Mouse (Mus musculus) A20 (cell line): ENCODE results near the gene Glp2r.

Experiments
- DNase-seq: peaks from one replicate; pipeline ENCODE4 v3.0.0-alpha.2; 2011; ENCODE audit warnings: low read depth, low spot score

The Glp2r gene

DNA sequence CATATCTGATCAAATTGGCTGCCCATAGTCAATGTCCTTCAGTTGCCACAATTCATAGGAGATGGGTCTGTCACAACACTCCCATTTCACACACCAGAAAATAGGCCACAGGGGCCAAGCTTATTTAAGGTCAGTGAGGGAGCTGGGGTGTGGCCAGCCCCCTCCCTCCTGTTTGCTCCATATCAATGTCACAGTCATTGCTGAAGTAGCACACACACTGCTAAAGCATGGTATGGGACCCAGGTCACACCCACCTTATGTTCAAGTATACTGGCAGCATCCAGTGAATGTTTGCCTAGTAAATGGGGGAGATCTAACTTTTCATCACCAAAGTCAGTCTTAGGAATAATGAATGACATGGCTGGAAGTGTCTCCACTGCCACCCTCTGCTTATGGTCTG is 42.2 kb downstream of the Glp2r start:
- DNase-seq: no peak

DNA sequence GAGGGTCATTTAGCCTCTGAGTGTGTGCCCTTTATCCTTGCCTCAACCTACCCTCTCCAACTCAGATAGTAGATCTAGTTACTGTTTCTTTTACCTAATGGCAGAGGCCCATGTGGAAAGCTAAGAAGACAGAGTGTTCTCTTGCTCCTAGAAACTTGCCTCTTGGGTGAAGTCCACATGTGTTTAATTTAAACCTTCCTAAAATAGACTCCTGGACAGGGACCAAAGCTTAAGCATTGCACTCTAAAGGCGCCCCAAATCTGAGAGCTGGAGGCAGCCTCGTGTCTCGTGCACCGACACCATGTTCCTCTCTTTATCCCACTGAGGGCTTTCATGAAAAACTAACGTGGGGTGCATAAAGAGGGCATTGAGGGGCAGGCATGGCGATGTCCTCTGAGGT is 43.9 kb downstream of the Glp2r start:
- DNase-seq: no peak

DNA sequence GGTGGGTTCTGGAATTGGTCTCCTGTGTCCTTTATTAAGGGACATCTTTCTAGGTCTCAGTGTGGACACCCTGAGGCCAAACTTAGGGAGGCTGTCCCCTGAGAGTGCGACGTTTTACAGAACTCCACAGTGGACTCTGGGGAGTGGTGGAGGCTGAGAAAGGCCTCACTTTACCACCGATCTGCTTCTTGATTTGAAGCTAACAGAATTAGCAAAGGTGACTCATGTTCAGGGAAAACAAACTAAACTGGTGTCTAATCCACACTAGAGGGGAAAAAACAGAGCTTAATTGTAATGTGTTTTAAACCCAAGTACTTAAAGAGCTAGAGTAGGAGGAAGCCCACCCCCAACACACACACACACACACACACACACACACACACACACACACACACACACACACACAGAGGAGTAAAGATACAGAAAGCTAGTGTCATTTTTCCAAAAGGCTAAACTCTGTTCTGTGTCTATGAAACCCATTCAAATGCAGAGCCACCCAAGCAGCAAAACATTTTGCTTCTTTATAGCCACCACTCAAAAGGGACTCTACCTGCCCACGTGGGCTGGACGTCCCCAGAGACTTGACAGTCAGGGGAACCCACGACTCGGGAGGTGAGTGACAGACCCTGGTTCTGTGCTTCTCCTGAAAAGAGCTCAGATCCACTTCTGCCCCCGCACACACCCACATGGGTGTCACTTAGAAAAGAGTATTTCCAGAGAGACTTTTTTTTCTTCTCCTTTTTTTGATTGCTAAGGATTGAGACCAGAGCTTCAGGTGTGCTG is 47.5 kb downstream of the Glp2r start:
- DNase-seq: peak; percentile 37

DNA sequence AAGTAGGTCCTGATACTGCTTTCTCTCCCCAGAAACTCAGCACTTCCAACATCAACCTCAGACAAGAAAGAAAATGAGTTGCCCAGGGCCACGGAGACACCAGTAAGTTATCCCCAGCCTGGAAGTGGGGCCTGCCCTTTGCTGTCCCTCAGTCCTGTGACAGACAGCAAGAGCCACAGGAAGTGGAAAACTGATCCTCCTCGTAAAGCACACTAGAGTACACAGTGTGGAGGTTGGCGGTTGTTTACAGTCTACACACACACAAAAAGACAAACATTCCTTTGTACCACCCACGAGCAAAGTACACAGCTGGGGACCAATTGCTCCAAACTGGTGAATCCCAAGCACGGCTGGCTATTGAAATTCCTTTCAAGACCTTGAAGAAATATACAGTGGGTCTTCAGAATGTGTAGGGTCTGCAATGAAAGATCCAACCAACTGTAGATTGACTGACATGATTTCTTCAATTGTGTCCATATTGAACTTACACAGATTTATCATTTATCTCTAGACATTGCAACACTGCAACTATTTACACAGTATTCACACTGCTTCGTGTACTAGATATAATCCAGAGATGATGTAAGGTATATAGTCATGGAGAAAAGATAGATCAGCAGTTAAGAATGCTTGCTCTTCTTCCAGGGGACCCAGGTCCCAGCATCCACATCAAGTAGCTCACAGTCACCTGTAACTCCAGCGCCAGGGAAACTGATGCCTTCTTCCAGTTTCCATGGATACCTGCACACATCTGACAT is 48.4 kb downstream of the Glp2r start:
- DNase-seq: no peak

DNA sequence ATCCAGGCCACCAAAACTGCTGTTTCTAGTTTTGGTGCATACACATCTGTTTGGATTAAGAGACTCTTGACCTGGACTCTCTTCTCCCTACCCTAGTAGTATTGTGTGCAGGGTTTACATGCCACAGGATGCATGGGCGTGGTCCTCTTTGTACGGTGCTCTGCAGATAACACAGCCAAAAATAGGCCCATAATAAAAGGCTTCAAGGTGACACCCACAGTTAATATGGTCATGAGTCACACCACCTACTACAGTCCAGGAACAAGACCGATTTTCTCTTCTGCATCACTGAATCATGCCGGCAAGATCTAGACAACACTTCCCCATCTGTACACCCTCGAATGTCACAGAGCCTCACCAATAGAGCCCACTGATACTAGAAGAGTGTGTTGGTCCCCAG is 49.5 kb downstream of the Glp2r start:
- DNase-seq: peak; percentile 43

DNA sequence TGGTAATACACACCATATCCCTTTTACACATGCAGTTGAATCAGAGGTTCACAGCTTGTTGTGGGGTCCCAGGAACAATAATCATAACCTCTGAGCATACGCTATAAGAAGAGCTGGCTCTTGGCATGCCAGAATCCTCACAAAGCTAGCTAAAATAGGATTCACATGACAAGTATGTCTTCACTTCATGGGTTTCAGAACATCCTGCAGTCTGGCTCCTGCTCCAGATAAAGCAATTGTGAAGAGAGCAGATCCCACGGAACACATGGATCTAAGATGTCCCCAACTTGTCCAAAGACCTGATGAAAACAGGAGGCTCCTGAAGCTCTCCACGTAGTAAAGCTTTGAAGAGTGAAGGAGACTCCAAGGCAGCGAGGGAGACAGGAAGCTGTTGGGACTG is 55.6 kb downstream of the Glp2r start:
- no peak for DNase-seq

DNA sequence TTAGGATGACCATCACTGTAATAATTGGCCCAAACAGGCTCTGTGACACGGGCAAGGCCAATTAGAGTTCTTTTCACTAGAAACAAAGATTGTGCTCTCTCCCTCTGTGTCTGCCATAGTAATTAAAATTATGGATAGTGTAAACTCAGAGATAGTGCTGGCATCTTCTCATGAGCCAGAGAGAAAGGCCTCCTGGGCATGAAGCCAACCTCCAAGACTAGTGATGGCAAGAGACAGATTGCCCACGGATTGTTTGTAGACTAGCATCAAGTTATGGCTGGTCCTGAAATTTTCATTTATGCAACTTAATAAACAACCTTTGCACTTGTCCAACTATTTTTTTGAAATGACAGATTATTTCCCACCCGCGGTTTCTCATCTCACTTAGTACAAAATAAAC is 58.0 kb downstream of the Glp2r start:
- no peak for DNase-seq

DNA sequence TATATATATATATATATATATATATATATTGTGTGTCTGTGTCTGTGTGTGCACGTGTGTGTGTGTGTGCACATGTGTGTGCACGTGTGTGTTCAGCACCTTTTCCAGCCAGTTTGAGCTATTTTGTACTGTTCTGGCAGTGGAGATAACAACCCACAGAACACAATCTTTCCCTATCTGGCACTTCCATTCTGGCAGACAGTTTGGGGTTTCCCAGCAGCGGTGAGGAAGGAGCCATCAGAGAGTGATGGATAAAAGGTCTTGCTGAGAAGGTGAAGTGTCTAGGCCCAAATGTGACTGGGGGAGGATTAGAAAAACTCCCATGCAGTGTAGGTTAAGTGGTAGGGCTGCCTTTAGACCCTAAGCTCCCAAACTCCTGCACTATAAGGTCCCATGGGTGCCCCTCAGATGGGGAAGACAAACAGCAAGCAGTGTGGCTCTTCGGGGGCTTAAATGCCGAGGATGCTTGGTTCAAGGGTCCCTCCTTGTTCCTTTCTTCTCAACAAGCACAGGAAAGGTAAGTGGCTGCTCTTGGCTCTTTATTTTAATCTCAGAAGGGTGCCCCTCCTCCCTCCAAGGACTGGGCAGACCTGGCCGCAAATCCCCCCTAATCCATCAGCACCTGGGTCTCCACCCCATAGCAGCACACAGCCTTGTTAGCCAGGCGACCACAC is 76.1 kb downstream of the Glp2r start, which contains the start of gene Rcvrn:
Rcvrn (plus strand) TSS at position 624 of the 674 bp plus-strand sequence.
- no peak for DNase-seq

DNA sequence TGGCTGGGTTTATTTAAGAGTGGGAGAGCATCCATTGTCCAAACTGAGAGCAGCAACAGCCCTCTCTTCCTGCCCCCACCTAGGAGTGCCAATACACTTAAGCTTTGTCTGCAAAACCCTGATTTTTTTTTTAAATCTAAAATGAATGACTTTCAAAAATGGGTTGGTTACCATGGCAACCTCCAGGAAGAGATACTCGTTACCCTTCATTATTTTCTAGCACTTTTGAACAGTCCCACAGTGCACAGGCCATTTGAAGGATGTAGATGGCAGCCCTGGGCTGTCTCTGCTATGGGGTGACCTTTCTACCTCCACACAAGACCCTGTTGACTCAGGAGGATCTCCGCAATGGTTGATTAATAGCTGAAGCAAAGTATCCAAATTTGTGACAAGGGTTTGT is 84.8 kb downstream of the Glp2r start:
- DNase-seq: no peak

DNA sequence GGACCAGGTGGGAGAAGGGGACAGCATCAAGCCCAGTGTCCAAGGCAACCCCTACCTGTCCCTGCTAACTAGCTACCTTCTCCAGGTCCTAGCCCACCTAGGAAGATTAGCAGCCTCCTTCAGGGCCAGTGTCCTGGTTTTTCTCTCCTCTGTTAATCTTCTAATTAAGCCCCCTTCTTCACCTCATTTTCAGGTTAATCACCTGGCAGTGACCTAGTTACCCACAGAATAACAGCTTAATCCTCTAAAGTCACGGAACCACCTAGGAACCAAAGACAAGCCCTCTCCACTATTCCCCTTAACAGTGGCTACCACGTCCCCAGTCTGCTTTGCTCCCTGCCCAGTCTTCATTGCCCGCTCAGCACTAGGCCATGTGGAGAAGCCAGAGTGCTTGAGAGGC is 89.1 kb downstream of the Glp2r start:
- DNase-seq: no peak

DNA sequence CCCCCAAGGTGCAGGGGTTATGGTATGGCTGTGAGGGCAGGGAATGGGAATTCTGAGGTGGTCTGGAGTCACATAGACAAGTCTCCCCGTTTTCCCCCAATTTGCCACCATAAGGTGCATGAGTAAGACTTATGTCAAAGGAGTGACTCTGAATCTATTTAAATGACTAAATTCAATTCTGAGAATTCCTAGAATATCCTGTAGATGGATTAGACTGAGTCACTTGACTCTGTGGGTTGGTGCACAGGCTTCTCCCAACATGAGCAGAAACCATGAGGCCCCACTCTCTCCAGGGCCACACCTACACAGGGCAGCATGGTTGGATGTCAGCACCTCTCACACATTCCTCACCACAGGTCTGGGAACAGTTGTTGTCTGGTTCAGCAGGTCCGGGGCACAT is 91.0 kb downstream of the Glp2r start:
- DNase-seq: no peak

DNA sequence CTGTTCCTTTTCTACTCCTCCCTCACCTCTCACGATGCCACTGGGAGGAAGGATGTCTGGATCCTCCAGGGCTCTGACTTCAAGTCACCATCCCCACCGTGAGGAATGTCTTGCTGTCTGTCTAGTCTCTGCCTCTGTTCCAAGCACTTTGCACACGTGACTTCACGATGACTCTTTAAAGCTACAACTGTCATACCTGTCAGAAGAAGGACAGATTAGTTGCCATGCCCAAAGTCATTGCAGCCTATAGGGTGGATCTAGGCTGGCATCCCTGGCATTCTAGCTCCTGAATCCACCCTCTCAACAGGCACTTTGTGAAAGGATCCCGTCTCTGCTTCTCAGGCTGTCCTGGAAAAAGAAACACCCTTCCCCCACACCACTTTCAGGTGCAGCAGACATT is 91.7 kb downstream of the Glp2r start:
- DNase-seq: no peak

DNA sequence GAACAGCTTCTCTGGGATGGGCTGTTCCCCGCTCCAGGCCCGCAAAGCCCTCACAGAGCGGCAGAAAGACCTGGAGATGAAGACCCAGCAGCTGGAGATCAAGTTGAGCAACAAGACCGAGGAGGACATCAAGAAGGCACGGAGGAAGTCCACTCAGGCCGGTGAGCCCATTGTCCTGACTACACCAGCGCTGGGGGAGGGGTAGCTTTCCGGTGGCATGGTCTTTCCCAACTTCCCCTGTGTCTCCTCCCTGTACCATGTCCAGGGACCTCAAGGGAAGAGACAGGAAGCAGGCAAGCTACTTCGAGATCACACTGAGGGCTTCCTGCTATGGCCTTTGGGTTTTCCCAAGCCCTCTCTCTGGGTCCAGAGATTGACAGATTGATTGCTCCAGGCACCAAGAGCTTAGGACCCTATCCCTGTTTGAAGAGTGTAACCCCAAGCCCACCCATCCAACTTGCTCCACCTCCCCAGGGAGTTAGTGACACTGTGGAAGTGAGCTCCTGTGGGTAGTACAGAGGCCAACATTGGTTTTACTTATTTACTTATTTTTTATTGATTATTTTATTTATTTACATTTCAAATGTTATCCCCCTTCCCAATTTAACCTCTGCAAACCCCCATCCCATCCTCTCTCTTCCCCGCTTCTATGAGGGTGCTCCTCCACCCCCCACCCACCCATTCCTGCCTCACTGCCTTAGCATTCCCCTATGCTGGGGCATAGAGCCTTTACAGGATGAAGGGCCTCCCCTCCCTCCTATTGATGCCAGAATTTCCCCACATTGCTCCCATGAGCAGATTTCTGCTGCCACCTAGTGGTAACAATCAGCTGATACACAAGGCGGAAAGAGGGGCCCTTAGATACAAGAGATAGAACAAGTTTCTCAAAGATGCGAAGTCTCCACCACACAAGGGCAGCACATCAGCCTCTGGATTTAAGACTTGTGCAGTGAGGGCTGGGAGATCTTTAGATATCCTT is 95.1 kb downstream of the Glp2r start:
- DNase-seq: peak; percentile 56

DNA sequence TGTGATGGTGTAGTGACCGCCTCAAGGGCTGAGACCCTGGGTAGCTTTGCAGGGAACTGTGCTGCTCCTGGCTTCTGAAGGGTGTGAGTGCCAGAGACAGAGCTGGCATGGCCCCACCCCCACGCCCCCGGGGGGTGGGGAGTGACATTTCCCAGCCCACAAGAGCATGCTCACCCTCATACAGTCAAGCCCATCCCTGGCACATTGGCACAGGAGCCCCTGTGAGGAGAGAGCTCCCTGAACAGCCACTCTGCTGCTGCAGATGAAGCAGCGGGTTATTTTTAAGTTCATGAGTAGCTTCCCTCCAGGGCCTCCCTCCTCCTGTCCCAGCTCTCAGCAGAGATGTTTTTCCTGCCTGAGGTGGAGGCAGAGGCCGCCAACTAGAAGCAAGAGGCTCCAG is 98.8 kb downstream of the Glp2r start:
- DNase-seq: no peak

DNA sequence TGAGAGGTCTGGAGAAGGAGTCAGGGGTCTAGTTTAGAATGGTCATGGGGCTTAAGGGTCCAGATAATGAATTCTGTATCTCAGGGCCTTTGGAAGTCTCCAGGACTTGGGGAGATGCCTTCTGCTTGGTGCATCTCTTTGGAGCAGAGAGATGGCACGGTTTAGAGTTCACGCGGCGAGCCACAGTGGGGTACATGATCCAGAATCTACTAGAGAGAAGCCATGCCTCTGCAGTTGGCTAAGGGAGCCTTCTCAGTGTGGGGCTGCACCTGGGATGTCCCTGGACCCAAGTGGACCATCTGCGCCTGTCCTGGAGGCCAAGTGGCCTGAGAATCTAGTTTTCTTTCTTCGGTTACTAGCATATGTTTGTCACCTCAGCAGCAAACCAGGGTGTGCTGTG is 100.9 kb downstream of the Glp2r start:
- DNase-seq: no peak

DNA sequence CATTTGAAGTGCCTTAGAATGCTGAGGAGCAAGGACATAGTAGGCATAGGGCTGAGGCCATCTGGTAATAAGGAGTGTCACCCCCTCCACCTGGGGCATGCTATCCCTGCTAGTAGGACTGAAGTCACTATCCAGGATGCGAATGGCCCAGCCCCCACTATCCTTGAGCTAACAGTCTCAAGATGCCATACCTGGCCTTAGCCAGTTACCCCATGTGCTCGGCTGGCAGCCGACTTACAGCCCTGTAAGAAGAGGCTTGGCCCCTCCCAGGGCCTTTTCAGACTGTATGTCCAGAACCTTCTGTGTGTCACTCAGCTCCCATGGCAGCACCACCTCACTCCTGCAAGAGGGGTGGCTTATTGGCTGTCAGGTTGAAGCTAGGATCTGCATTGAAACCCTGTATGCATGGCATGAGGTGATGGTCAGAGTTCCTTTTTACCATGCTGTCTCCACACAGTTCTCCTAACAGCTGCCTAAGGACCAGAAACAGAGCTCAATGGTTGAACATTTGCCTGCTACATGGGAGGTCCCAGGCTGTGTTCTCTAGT is 102.4 kb downstream of the Glp2r start:
- no peak for DNase-seq

DNA sequence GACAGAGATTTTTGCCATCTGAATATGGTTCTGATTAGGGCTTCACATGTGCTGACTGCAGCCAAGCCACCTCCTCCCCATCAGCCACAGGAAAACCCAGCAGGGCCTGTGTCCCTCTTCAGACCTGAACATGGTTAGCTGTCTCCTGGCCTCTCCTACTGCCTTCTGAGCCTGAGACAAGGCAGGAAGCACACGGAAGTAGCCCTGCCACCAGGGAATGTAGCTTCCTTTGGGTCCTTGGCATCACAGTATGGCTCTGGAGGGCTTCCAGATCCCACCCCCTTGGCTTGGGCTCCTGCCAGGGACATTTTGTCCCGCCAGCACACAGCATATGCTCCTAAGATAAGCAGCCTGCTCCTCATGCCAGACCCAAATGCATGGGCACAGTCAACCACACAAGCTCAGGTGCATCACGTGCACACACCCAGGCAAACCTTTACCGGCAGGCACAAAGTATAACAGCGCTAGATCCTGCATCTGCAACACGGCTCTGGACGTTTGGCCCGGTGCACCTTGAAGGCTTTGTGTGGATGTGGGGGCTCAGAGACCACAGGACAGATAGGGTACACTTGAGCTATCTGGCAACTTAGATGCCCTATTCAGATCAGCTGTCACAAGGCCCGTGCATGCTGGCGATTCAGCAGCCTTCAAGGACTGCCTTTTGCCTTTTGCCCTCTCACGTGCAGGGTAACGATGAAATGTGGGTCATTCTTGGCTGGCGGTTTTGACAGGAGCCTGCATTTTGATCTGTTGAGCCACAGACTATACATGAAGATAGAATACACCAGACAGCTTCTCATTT is 103.2 kb downstream of the Glp2r start:
- DNase-seq: no peak

DNA sequence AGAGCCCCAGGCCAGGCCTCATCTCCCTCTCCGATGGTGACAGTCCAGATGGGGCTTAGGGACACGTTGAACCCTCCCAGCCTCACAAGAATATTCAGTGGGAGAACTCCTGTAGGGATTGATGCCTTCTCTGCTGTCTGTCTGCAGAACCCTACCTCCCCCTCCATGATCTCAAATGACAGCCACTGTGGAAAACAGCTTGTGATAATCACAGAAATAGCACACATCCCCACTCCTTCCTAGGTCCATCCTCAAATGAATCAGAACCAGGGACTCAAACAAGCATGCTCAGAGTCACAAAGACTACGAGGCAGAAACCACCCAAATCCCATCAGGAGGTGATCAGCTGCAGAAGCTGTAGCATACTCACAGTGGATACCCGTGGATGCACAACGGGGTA is 104.8 kb downstream of the Glp2r start:
- no peak for DNase-seq

DNA sequence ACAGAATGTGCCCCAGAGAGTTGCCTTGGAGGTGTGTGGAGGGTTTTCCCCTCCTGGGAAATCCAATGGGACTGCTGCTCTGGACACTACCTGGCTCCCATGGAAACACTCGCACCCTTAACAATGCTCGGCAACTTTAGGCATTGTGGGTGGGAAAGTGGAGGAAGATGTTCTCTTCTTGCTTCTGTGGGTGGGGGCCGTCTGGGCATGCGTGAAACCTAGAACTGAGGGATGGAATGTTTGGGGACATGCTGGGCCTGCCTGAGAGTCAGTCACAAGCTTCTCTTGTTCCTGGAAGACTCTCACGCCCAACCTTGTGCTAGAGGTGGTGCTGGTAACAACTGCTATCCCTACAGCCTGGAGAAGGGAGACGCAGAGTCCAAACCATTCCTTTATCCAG is 106.0 kb downstream of the Glp2r start:
- no peak for DNase-seq

DNA sequence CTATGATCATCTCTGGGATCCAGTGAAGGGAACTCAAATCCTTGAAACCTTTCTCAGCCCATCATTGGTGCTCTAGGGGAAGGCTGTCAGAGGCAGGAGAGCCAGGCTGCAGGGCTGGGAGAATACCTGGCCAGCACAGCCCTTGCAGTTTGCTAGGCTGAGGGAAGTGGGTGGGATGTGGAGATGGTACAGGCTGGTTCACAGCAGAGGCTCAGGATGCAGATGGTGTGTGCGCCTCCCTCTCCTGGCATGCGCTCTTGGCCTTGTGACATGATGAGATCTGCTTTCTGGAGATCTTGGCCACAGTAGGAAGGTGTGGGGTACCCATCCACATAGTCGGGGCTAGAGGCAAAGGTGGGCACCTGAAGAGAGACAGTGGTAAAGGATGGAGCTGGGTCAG is 106.7 kb downstream of the Glp2r start:
- no peak for DNase-seq
